Mouse (Mus musculus) hindbrain, postnatal 0 days (tissue): ENCODE measurements around the gene Tctex1d4. TPM values are rescaled to one million over a fixed set of nuclear protein-coding genes. Genes with fewer than 3 reads are reported as not detected.

ENCODE experiments used
- ATAC-seq: fragments of 200-750 bp; cut with Nextera tagmentation; 2 replicates; pipeline ENCODE4 v1.8.0; 2017; ENCODE audit warnings: mild to moderate bottlenecking, moderate TSS enrichment, moderate library complexity
- DNase-seq: peaks from one replicate; pipeline ENCODE4 v3.0.0-alpha.2; 2015; ENCODE audit warnings: low spot score
- H3K27ac ChIP-seq: fragments of 300-500 bp; sonication (generic); 2 replicates; pipeline ENCODE4 v1.5.1; 2014; ENCODE audit warnings: mild to moderate bottlenecking
- H3K27me3 ChIP-seq: fragments of 300-500 bp; sonication (generic); 2 replicates; pipeline ENCODE4 v1.6.1; 2014; ENCODE audit warnings: low read length, mixed read lengths; ENCODE audit not compliant: insufficient read depth
- H3K36me3 ChIP-seq: fragments of 300-500 bp; sonication (generic); 2 replicates; pipeline ENCODE4 v1.6.1; 2014; ENCODE audit warnings: low read length, mixed read lengths; ENCODE audit not compliant: insufficient read depth
- H3K4me1 ChIP-seq: fragments of 300-500 bp; sonication (generic); 2 replicates; pipeline ENCODE4 v1.6.1; 2014; ENCODE audit warnings: antibody characterized with exemption, low read length, mixed read lengths; ENCODE audit not compliant: insufficient read depth
- H3K4me2 ChIP-seq: fragments of 300-500 bp; sonication (generic); 2 replicates; pipeline ENCODE4 v1.6.1; 2014; ENCODE audit warnings: low read depth, mild to moderate bottlenecking, low read length, moderate library complexity, mixed read lengths
- H3K4me3 ChIP-seq: fragments of 300-500 bp; sonication (generic); 2 replicates; pipeline ENCODE4 v1.5.1; 2014; ENCODE audit warnings: low read length
- H3K9ac ChIP-seq: fragments of 300-500 bp; sonication (generic); replicated peaks from 2 replicates; pipeline ENCODE4 v1.6.1; 2014; ENCODE audit warnings: mild to moderate bottlenecking, low read length, moderate library complexity, mixed read lengths
- H3K9me3 ChIP-seq: fragments of 300-500 bp; sonication (generic); 2 replicates; pipeline ENCODE4 v1.6.1; 2016; ENCODE audit warnings: low read length, mixed read lengths
- CTCF ChIP-seq: IDR thresholded peaks from 2 replicates; pipeline ENCODE4 v1.5.1; 2016; ENCODE audit warnings: antibody characterized with exemption, control low read depth, low read depth
- WGBS: fragments of 180-500 bp; shearing (Covaris S2); extraction: QIAGEN DNeasy Blood & Tissue Kit; methylation state at CpG from one replicate; pipeline ENCODE4 v1.1.7; 2014; 5-methylcytosine and 5-hydroxymethylcytosine counted together
- polyA plus RNA-seq: library from polyadenylated mRNA; unstranded; fragments of >200 nt; fragmentation: Nextera tagmentation; extraction: Ambion mirVana; gene quantifications from 2 replicates; pipeline ENCODE4 v1.2.1, GENCODE M21; 2015
- total RNA-seq: library from RNA; depleted of rRNA; stranded (reverse); fragments of >200 nt; gene quantifications from 2 replicates; pipeline ENCODE4 v1.2.3, GENCODE M21; 2014

The Tctex1d4 gene
- total and polyA plus RNA-seq, 2 experiments from 2014 or later = 2.8 to 5.8 TPM

DNA sequence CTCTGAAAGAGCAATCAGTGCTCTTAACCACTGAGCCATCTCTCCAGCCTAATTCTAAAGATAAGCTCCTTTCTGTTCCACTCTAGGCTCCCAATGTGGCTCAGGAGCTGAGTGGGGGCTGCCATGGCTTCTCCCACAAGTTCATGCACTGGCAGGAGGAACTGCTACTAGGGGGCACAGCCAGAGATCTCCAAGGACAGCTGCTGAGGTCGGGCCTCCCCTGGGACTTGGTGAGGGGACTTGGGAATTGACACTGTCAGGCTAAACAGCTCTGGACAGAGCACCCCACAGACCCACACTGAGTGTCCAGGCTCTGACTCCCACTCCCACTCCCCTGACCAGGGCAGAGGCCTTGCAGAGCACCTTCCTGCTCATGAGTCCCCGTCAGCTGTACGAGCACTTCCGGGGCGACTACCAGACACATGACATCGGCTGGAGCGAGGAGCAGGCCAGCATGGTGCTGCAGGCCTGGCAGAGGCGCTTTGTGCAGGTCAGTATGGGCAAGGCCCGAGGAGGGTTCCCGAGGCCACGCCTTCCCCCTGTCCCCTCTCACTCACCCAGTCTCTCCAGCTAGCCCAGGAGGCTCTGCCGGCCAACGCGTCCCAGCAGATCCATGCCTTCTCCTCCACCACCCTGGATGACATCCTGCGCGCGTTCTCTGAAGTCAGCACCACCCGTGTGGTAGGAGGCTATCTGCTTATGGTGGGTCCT is 18.6 kb upstream of the Tctex1d4 start:
- TF ChIP-seq CTCF = no peak
- Histone ChIP-seq H3K9ac (no peak overlapping the region), H3K27ac (no peak overlapping the region), H3K4me3 (no peak overlapping the region), H3K36me3 (peaks cover 36% of the 10 kb centered on the region), H3K4me1 (no peaks in the 10 kb centered on the region), H3K9me3 (no peaks in the 10 kb centered on the region), H3K27me3 (no peaks in the 10 kb centered on the region), H3K4me2 (no peak overlapping the region)
- WGBS = 89% methylated on average over 18 of the region's 18 CpGs
- ATAC-seq = no peak
- no peak for DNase-seq

DNA sequence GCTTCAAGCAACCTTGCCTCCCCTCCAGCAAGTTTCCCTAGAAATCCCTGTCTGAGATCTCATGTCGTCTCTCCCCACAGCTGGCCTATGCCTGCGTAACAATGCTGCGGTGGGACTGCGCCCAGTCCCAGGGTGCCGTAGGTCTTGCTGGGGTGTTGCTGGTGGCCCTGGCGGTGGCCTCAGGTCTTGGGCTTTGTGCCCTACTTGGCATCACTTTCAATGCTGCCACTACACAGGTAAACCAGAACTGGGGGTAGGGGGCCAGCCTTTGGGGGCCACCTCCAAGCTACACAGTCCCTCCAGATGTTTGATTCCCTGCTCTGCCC is 18.1 kb upstream of the Tctex1d4 start:
- no peak overlapping the region for H3K4me2 ChIP-seq
- H3K27me3 ChIP-seq = no peaks in the 10 kb centered on the region
- no peaks in the 10 kb centered on the region for H3K4me1 ChIP-seq
- 96% methylated on average over 6 of the region's 6 CpGs for WGBS
- H3K27ac ChIP-seq = no peak overlapping the region
- no peaks in the 10 kb centered on the region for H3K9me3 ChIP-seq
- no peak overlapping the region for H3K9ac ChIP-seq
- peaks cover 36% of the 10 kb centered on the region for H3K36me3 ChIP-seq
- TF ChIP-seq CTCF = no peak
- H3K4me3 ChIP-seq = no peak overlapping the region
- DNase-seq (no peak), ATAC-seq (no peak)

DNA sequence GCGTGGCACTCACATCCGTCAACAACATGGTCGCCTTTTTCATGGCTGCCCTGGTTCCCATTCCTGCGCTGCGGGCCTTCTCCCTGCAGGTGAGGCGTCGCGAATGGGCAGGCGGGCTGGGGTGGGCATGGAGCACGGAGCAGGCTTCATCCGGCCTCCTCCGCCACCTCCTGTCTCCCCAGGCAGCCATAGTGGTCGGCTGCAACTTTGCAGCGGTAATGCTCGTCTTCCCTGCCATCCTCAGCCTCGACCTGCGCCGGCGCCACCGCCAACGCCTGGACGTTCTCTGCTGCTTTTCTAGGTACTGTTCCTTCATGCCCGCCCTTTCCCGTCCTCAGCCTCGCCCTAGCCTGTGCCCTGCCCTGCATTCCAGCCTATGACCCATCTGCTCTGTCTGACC is 17.3 kb upstream of the Tctex1d4 start:
- Histone ChIP-seq H3K4me3 (no peak overlapping the region), H3K36me3 (peaks cover 36% of the 10 kb centered on the region)
- 93% methylated on average over 25 of the region's 25 CpGs for WGBS

DNA sequence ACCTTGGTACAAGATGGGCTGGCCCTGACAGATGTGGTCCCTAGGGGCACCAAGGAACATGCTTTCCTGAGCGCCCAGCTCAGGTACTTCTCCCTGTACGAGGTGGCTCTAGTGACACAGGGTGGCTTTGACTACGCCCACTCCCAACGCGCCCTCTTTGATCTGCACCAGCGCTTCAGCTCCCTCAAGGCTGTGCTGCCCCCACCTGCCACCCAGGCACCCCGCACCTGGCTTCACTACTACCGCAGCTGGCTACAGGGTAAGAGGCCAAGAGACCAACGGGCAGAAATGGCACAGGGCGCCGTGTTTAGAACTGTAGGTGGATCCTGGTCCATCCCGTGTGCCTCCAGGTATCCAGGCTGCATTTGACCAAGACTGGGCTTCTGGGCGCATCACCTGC is 16.3 kb upstream of the Tctex1d4 start:
- 92% methylated on average over 13 of the region's 13 CpGs for WGBS
- TF ChIP-seq CTCF = no peak
- DNase-seq = no peak
- no peaks in the 10 kb centered on the region for H3K9me3 ChIP-seq
- no peak for ATAC-seq
- H3K9ac ChIP-seq = no peak overlapping the region
- no peaks in the 10 kb centered on the region for H3K27me3 ChIP-seq
- H3K4me3 ChIP-seq = no peak overlapping the region
- H3K27ac ChIP-seq = no peak overlapping the region
- peaks cover 42% of the 10 kb centered on the region for H3K36me3 ChIP-seq
- H3K4me2 ChIP-seq = no peak overlapping the region
- no peaks in the 10 kb centered on the region for H3K4me1 ChIP-seq

More for the DNA sequence above, 17.3 kb upstream of the Tctex1d4 start:
- Histone ChIP-seq H3K9ac (no peak overlapping the region), H3K4me2 (no peak overlapping the region), H3K27ac (no peak overlapping the region), H3K9me3 (no peaks in the 10 kb centered on the region), H3K27me3 (no peaks in the 10 kb centered on the region), H3K4me1 (no peaks in the 10 kb centered on the region)
- no peak for ATAC-seq
- no peak for TF ChIP-seq CTCF
- DNase-seq = no peak

DNA sequence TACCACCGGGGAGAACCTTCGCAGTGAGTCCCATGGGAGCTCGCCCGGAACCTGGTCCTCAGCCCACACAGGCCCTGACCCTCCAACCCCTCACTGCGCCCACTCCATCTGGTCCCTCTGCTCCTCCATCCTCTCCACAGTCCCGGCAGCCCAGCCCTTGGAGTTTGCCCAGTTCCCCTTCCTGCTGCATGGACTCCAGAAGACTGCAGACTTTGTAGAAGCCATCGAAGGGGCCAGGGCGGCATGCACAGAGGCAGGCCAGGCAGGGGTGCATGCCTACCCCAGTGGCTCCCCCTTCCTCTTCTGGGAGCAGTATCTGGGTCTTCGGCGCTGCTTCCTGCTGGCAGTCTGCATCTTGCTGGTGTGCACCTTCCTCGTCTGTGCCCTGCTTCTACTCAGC is 15.6 kb upstream of the Tctex1d4 start:
- Histone ChIP-seq H3K36me3 (peaks cover 42% of the 10 kb centered on the region), H3K9me3 (no peaks in the 10 kb centered on the region), H3K4me3 (no peak overlapping the region), H3K4me2 (no peak overlapping the region), H3K4me1 (no peaks in the 10 kb centered on the region), H3K27ac (no peak overlapping the region), H3K9ac (no peak overlapping the region), H3K27me3 (no peaks in the 10 kb centered on the region)
- DNase-seq (no peak), ATAC-seq (no peak)
- TF ChIP-seq CTCF = no peak
- WGBS = 89% methylated on average over 11 of the region's 11 CpGs

DNA sequence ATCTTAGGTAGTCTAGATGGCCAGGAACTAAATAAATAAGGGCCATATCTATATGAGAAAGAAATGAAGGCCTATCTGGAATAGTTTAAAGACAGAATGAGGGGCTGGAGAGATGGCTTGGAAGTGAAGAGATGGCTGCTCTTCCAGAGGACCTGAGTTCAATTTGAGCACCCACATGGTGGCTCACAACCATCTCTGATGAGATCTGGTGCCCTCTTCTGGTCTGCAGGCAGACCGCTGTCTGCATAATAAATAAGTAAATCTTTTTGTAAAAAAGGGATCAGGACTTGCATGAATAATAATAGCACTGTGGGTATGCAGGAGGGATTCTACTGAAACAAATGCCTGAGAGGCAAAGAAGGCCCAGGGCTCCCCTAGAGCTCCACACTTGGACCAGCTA is 13.4 kb upstream of the Tctex1d4 start:
- H3K4me1 ChIP-seq = no peaks in the 10 kb centered on the region
- TF ChIP-seq CTCF = no peak; the same call in 1 of the 2 replicates
- peaks cover 36% of the 10 kb centered on the region for H3K36me3 ChIP-seq
- ATAC-seq = no peak
- DNase-seq = no peak
- 71% methylated on average over 1 of the region's 1 CpGs for WGBS
- H3K9me3 ChIP-seq = no peaks in the 10 kb centered on the region
- no peak overlapping the region for H3K27ac ChIP-seq
- no peaks in the 10 kb centered on the region for H3K27me3 ChIP-seq
- no peak overlapping the region for H3K9ac ChIP-seq
- no peak overlapping the region for H3K4me3 ChIP-seq
- no peak overlapping the region for H3K4me2 ChIP-seq

DNA sequence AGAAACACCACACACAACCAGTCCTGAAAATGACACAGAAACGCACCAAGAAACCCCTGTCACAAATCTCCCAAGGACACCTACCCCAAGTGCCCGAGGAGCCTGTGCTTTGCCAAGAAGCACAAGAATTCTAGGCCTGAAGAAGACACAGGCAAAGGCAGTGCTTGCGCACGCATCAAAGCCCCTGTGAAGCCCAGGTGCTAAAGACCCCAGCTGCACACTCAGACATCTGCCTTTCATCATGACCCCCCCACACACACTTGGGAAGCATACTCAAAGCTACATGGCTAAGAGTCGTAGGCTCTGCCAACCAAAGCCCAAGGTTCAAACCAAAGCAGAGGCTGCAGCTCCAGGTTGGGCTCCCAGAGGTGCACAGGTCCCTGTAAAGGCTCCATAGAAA is 11.0 kb upstream of the Tctex1d4 start:
- DNase-seq = no peak
- Histone ChIP-seq H3K27ac (no peak overlapping the region), H3K36me3 (peaks cover 13% of the 10 kb centered on the region), H3K27me3 (no peaks in the 10 kb centered on the region), H3K9ac (no peak overlapping the region), H3K9me3 (no peaks in the 10 kb centered on the region), H3K4me1 (no peaks in the 10 kb centered on the region), H3K4me2 (no peak overlapping the region), H3K4me3 (no peak overlapping the region)
- ATAC-seq = no peak
- 88% methylated on average over 5 of the region's 5 CpGs for WGBS
- TF ChIP-seq CTCF = no peak
